Mouse (Mus musculus): ENCODE data around the gene Meioc. TPM values are rescaled to one million over a fixed set of nuclear protein-coding genes. Genes with fewer than 3 reads are reported as not detected.
"Not testable (repeated sequence)": the region's sequence is repeated elsewhere in the genome, so short reads cannot be mapped to it uniquely, and the experiment has no call there.

Gene Meioc
- total and polyA plus RNA-seq, 2 experiments from 2014 or later = 0.23 TPM; not detected in 1

GRCm38 (mm10) chr11:102695289-102695688 lies 31.8 kb downstream of the Meioc start:
- Histone ChIP-seq H3K4me3 (ENCODE audit: low read depth, low read length) (no peak overlapping the region), H3K27me3 (ENCODE audit: insufficient read depth, low read length) (no peaks in the 10 kb centered on the region), H3K4me2 (ENCODE audit: low read depth, low read length, poor library complexity, severe bottlenecking) (no peak overlapping the region), H3K9me3 (ENCODE audit: low read length) (no peaks in the 10 kb centered on the region), H3K9ac (replicated peaks; ENCODE audit: low read length, poor library complexity, severe bottlenecking) (no peak overlapping the region), H3K27ac (ENCODE audit: low read depth, low read length) (no peak overlapping the region), H3K4me1 (ENCODE audit: insufficient read depth, low read length) (no peaks in the 10 kb centered on the region; the same call in 1 of the 2 replicates), H3K36me3 (ENCODE audit: insufficient read depth, low read length) (no peaks in the 10 kb centered on the region)
- DNase-seq (ENCODE audit: low spot score) = no peak
- WGBS = 95% methylated on average over 7 of the region's 7 CpGs
- ATAC-seq (ENCODE audit: low FRiP score) = no peak
- no peak for TF ChIP-seq CTCF (IDR thresholded peaks at IDR 0.05)

GRCm38 (mm10) chr11:102697338-102698017 lies 34.0 kb downstream of the Meioc start, which contains the start of gene Ccdc43:
Ccdc43 (minus strand) TSS chr11:102697782.
- peak within 1 kb of the TSS; percentile 88 for H3K4me2 ChIP-seq (ENCODE audit: low read depth, low read length, poor library complexity, severe bottlenecking)
- under 1% methylated on average over 49 of the region's 49 CpGs for WGBS
- peak; percentile 79 for DNase-seq (ENCODE audit: low spot score)

GRCm38 (mm10) chr11:102698018-102698476 lies 34.5 kb downstream of the Meioc start:
- ATAC-seq (ENCODE audit: low FRiP score) (no peak), DNase-seq (ENCODE audit: low spot score) (no peak)
- Histone ChIP-seq H3K36me3 (ENCODE audit: insufficient read depth, low read length) (no peaks in the 10 kb centered on the region), H3K4me2 (ENCODE audit: low read depth, low read length, poor library complexity, severe bottlenecking) (peak overlapping the region; percentile 88), H3K9ac (replicated peaks; ENCODE audit: low read length, poor library complexity, severe bottlenecking) (peak overlapping the region; percentile 91), H3K27ac (ENCODE audit: low read depth, low read length) (peak overlapping the region; percentile 83), H3K27me3 (ENCODE audit: insufficient read depth, low read length) (no peaks in the 10 kb centered on the region), H3K4me1 (ENCODE audit: insufficient read depth, low read length) (no peaks in the 10 kb centered on the region; the same call in 1 of the 2 replicates), H3K9me3 (ENCODE audit: low read length) (no peaks in the 10 kb centered on the region), H3K4me3 (ENCODE audit: low read depth, low read length) (peak overlapping the region; percentile 80)
- peak; percentile 12; the same call in 1 of the 2 replicates for TF ChIP-seq CTCF (IDR thresholded peaks at IDR 0.05)
- WGBS = 17% methylated on average over 9 of the region's 9 CpGs

More at GRCm38 (mm10) chr11:102697338-102698017, 34.0 kb downstream of the Meioc start, which contains the start of gene Ccdc43:
- peak within 1 kb of the TSS; percentile 80 for H3K4me3 ChIP-seq (ENCODE audit: low read depth, low read length)
- H3K36me3 ChIP-seq (ENCODE audit: insufficient read depth, low read length) = no peaks in the 10 kb centered on the region
- peak within 1 kb of the TSS; percentile 83 for H3K27ac ChIP-seq (ENCODE audit: low read depth, low read length)
- H3K27me3 ChIP-seq (ENCODE audit: insufficient read depth, low read length) = no peaks in the 10 kb centered on the region
- peak; percentile 0; the same call in 1 of the 2 replicates for TF ChIP-seq CTCF (IDR thresholded peaks at IDR 0.05)
- ATAC-seq (ENCODE audit: low FRiP score) = peak; percentile 92
- H3K4me1 ChIP-seq (ENCODE audit: insufficient read depth, low read length) = no peaks in the 10 kb centered on the region; the same call in 1 of the 2 replicates
- no peaks in the 10 kb centered on the region for H3K9me3 ChIP-seq (ENCODE audit: low read length)
- peak within 1 kb of the TSS; percentile 91 for H3K9ac ChIP-seq (replicated peaks; ENCODE audit: low read length, poor library complexity, severe bottlenecking)

GRCm38 (mm10) chr11:102702206-102702605 lies 38.7 kb downstream of the Meioc start:
- not testable (repeated sequence) for H3K9me3 ChIP-seq (ENCODE audit: low read length); H3K9ac ChIP-seq (replicated peaks; ENCODE audit: low read length, poor library complexity, severe bottlenecking); H3K27me3 ChIP-seq (ENCODE audit: insufficient read depth, low read length); DNase-seq (ENCODE audit: low spot score); H3K4me1 ChIP-seq (ENCODE audit: insufficient read depth, low read length); ATAC-seq (ENCODE audit: low FRiP score); H3K4me3 ChIP-seq (ENCODE audit: low read depth, low read length); H3K4me2 ChIP-seq (ENCODE audit: low read depth, low read length, poor library complexity, severe bottlenecking); H3K36me3 ChIP-seq (ENCODE audit: insufficient read depth, low read length); H3K27ac ChIP-seq (ENCODE audit: low read depth, low read length)
- 88% methylated on average over 5 of the region's 6 CpGs for WGBS

GRCm38 (mm10) chr11:102712411-102712810 lies 48.9 kb downstream of the Meioc start:
- Histone ChIP-seq H3K4me3 (ENCODE audit: low read depth, low read length) (no peak overlapping the region), H3K27me3 (ENCODE audit: insufficient read depth, low read length) (no peaks in the 10 kb centered on the region), H3K36me3 (ENCODE audit: insufficient read depth, low read length) (no peaks in the 10 kb centered on the region), H3K4me2 (ENCODE audit: low read depth, low read length, poor library complexity, severe bottlenecking) (no peak overlapping the region), H3K4me1 (ENCODE audit: insufficient read depth, low read length) (no peaks in the 10 kb centered on the region), H3K9ac (replicated peaks; ENCODE audit: low read length, poor library complexity, severe bottlenecking) (no peak overlapping the region), H3K27ac (ENCODE audit: low read depth, low read length) (no peak overlapping the region), H3K9me3 (ENCODE audit: low read length) (no peaks in the 10 kb centered on the region)
- DNase-seq (ENCODE audit: low spot score) (no peak), ATAC-seq (ENCODE audit: low FRiP score) (no peak)
- TF ChIP-seq CTCF (IDR thresholded peaks at IDR 0.05) = no peak
- WGBS = 88% methylated on average over 4 of the region's 4 CpGs

- H3K9me3 ChIP-seq (ENCODE audit: low read length); H3K36me3 ChIP-seq (ENCODE audit: insufficient read depth, low read length); H3K4me2 ChIP-seq (ENCODE audit: low read depth, low read length, poor library complexity, severe bottlenecking); H3K9ac ChIP-seq (replicated peaks; ENCODE audit: low read length, poor library complexity, severe bottlenecking); H3K4me3 ChIP-seq (ENCODE audit: low read depth, low read length); H3K27me3 ChIP-seq (ENCODE audit: insufficient read depth, low read length); H3K27ac ChIP-seq (ENCODE audit: low read depth, low read length); ATAC-seq (ENCODE audit: low FRiP score); H3K4me1 ChIP-seq (ENCODE audit: insufficient read depth, low read length); DNase-seq (ENCODE audit: low spot score): not testable (repeated sequence)
- TF ChIP-seq CTCF (IDR thresholded peaks at IDR 0.05) = peak; percentile 42
- WGBS = 86% methylated on average over 2 of the region's 2 CpGs
These were observed 51.1 kb downstream of the Meioc start for GRCm38 (mm10) chr11:102714578-102714977.

Measured in midbrain, postnatal 0 days (tissue).